Mouse (Mus musculus): ENCODE data around the gene Itsn2.

DNA sequence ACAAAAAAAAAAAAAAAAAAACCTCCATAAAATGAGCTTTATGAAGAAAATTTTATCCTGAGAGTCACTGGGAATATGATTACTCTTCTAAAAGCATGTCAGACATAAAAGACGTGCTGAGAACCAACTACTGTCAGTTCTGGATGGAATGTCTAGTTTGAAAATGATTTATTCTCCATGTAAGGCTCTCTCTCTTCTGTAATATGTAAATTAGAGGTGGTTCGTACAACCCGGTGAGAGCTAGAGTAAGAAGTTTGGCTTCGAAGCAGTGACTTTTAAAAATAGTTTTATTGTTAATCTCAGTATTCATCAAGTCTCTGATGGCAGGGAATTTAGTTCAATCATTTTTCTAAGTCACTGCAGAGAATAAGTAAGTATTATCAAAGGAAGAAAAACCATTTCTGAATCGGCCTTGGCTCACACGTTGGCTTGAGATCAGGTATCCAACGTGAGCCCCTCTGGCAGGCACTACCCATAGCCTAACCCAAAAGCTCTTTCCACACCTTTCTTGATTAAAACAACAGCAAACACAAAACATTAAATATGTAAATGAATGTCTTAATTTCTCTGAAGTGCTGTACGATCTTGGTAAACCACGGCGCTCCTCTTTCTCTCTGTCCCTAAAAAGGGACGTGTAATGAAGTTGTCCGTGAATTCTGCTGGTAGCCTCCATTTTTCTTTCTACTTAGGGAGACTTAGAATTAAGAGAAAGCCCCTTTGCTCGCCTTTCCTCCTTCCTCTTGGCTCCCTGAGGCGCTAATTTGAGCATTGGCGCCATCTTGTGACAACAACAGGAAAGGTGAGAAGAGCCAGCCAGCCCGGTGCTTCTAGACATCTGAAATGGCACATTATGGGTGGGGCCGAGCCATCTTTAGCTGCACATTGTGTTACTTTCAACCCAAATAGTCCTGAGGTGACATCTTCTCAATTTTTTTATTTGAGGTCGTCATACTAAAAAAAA lies 44.1 kb upstream of the Itsn2 start:
- TF ChIP-seq CTCF (IDR thresholded peaks at IDR 0.05; ENCODE audit: low read depth) (peak; percentile 91), EP300 (optimal IDR thresholded peaks at IDR 0.05) (no peak)

Measured in stomach, postnatal 0 days (tissue).